Mouse (Mus musculus) layer of hippocampus, postnatal 36 days (tissue): ENCODE measurements at regions not wholly inside any gene's neighbourhood (a gene's known extent, or its start where the extent isn't known, plus 50 kb on each side); places are given as distances from the start of the nearest gene placed in this dataset.

Experiments
- DNase-seq, 2 experiments: peaks; one replicate each; pipeline ENCODE4 v3.0.0; 2022

DNA sequence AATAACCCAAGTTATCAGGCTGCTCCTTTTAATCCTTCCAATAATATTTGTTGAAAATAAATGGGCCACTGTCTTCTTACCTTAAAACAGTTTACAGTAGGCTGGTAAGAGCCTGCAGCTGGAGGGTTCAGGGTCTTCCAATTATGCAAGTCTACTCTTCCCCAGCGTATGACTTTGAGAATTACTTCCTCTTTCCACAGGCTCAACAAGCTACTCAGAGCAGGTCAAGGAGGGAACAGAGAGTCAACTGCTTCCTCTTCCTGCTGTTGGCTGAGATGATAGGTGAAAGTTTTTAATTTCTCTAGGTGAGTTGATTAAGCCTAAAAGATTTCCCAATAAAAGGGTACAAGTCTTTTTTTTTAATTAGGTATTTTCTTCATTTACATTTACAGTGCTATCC is 176.9 kb upstream of the Nampt start:
- no peak for DNase-seq

- no peak for DNase-seq
Measured at GRCm38 (mm10) chr12:32653096-32653495, 166.2 kb upstream of the Nampt start.

- DNase-seq = no peak
Measured at GRCm38 (mm10) chr12:32656194-32656593, 163.2 kb upstream of the Nampt start.

DNA sequence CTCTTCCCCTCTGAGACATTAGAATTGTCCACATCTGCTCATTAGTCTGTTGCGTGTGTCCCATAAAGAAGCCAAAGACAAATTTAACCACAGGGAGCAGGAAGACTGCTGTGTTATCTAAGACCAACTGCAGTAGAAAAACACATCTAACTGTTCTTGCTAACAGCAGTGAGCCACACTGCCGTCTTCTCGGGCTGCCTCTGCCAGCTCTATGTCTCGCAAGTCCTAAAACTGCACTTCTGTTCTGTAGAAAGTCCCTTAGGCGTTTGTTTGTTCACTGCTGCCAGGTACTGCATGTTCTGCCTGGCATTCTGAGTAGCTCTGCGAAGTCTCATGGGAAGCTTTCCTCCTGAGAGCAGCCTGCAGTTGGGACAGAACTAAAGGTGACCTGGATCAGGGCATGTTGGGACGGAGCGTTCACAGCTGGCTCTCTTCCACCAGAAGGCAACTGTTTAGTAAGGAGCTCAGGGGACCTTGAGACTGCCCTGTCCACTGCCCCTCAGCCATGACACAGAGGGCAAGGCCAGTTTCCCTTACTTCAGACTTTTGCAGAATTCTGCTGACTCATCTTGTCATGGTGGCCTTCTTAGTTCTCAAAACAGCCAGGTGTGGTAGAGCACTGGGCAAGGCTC is 157.4 kb upstream of the Nampt start:
- DNase-seq = no peak

GRCm38 (mm10) chr12:32666040-32666439 is 153.3 kb upstream of the Nampt start:
- DNase-seq = no peak

DNA sequence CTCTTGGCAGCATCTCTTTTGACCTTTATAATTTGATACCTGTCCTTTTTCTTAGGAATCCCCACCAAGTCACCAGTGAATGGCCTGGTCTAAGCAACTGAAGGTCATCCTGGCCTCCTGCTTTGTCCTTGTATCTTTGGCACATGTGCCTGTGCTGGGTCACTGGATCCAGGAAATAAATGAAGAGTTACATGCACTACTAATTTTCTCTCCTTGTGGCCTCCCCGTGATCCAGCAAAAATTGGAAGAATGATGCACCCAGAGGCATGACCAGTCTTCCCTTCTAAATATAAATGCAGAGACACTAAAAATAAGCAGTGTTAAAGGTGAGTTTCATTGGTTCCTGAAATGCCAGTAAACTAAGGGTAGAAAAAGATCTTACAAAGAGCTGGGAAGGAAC is 141.4 kb upstream of the Nampt start:
- no peak for DNase-seq

- no peak for DNase-seq
Measured at GRCm38 (mm10) chr12:32678756-32679155, 140.6 kb upstream of the Nampt start.

DNA sequence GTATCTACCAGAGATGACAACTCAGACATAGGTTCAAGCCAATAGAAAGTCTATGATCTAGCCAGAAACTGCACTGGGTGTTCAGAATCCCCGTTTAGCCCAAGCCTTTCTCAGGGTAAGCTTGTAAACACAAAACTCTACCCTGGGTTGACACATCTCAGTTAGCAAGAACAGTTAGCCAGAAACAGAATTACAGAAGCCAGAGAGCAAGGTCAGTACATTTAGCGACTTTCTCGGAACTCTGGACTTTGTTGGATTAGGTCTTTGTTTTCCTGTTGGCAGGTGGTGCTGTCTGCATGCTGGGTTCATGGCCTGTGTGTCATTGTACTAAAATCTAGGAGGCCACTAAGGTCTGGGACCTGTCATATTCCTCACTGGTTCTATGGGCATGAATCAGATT is 137.4 kb upstream of the Nampt start:
- no peak for DNase-seq

DNA sequence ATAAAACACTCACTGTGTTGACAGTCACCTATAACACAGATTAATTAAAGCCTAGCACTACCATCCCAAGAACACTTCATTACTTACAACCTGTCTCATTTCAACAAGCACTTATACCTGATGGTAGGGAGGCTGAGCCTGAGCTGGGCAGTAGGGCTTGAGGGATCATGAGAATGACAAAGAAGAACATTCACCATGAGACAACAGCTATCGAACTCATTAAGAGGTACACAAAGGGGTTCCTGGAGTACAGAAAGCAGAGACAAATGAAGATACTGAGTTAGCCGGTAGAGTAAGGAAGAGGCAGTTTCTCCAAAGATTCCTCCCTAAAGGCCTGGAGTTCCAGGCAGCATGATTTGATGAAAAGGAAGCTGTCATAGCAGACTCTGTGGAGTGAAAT is 136.0 kb upstream of the Nampt start:
- DNase-seq = no peak

DNA sequence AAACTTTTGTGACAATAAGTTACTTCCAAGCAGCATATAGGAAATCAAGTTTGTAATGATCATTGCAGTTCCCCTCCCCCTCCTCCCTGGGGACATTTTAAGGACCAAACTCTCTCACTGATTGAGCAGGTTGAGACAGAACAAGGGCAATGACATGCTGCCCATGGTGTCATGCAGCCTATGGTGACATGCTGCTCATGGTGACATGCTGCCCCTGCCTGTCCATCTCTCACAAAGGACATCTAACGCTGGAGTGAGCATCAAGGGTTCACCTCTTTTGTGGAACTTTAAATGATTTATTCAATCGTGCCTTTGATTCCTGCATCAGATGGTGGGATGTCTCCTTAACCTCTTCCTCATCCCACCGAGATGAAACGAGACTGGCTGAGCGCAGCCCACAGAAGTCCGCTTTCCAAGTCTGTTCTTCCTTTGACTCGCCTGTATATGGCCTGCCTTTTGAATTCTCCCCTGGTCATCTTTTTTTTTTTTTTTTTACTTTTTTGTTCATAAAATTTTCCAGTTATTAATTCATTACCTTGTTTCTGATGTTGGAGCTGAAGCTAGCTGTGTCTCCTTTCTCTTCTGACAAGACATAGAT is 133.5 kb upstream of the Nampt start:
- no peak for DNase-seq

- DNase-seq = no peak
Measured at GRCm38 (mm10) chr12:32689361-32689760, 130.0 kb upstream of the Nampt start.

- DNase-seq = no peak
Measured at GRCm38 (mm10) chr12:32690096-32690495, 129.2 kb upstream of the Nampt start.

- no peak for DNase-seq
Measured at GRCm38 (mm10) chr12:32692081-32692819, 127.1 kb upstream of the Nampt start.

DNA sequence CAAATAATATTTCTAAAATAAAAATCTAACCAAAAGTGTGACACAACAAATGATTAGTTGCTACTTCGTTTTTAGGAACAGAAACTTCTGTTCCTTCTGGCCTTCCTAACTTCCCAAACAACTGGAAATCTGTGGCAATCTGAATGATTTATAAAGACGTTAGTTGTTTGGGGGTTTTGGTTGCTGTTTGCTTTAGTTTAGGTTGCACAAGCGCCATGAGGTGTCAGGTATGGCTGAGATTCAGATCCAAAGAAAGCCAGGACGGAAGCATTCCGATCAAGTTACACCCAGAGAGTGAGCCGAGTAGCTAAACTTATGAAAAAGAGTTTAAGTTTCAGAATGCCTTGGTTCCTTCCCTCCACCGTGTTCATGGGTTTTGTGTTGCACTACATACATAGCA is 126.4 kb upstream of the Nampt start:
- DNase-seq = no peak

GRCm38 (mm10) chr12:32693678-32694077 is 125.7 kb upstream of the Nampt start:
- DNase-seq = no peak

DNA sequence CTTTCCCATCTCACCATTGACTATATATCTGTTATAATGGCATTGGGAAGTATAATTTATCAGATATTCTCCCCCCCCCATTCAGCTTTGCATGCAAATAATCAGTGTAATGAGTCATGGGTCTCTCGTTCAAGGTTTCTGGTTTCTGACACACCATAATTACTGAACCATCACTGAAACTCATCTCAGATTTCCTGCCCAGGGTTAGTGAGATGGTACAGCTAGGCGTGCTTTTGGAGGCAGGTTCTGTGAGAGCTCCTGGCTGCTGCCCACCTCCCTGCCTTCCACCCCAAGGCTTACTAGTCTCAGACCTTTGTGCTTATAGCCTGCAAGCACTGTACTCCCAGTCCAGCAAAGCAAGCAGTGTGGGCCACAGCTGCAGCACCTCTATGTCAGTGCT is 122.5 kb upstream of the Nampt start:
- DNase-seq = no peak

GRCm38 (mm10) chr12:32709188-32709587 is 110.2 kb upstream of the Nampt start:
- DNase-seq = no peak

GRCm38 (mm10) chr12:32717129-32717921 is 102.0 kb upstream of the Nampt start:
- peak; percentile 86 to 87 for DNase-seq

DNA sequence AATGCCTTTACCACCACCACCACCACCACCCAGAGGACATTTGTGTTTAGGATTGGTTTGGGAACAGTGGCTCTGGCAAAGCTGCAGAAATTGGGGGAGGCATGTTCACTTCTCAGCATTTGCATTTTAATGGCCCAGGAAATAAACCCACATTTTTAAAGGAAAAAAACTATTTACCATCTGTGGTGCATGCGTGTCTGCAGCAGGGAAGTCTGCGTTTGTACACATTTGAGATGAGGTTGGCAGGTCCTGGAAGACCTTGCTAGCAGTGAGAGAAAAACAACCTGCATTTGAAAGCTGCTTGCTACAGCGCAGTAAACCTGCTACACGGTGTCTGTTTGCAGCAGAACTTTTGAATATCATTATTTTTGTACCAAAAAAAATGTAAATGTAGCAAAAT is 100.1 kb upstream of the Nampt start:
- DNase-seq = peak; percentile 36 to 48

DNA sequence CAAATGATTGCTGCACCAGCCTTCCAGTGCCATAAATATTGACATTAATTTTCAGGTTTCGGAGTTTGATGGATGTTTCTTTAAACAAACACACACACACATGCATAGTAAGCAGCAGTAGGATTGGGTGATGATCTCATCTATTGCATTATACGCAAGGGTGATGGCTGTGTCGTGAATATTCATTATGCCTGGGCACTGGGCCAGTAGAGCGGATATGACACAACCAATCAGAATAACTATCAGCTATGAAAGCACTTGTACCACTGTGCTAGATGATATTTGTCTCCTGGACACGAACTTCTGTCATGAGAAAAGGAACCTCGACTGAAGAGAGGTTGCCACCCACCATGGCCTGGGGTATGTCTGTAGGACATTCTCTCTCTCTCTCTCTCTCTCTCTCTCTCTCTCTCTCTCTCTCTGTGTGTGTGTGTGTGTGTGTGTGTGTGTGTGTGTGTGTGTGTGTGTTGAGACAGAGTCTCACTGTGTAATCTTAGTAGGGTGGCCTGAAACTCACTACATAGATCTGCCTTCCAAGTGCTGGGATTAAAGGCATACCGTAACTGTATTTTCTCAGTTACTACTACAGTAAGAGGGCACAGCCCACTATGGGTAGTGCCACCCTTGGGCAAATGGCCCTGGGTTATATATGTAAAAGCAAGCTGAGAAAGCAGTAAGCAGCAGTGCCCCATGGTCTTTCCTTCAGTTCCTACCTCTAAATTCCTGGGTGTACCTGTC is 94.7 kb upstream of the Nampt start:
- DNase-seq = peak; percentile 24 to 27

DNA sequence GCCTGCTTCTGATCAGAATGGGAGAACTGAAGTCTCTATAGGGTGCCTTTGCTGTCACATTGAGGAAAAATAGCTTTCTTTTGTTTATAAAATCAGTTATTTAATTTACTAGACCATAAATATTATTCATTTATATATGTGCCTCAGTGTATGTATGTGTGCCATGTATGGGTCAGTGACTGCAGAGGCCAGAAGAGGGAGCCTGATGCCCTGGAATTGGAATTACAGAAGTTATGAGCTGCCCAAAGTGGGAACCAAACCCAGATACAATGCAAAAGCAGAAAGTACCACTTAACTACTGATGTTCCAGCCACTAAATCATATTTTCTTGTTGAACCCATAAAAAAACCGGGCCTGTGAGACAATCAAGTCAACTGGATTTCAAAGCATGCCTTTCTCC is 91.8 kb upstream of the Nampt start:
- DNase-seq = no peak

DNA sequence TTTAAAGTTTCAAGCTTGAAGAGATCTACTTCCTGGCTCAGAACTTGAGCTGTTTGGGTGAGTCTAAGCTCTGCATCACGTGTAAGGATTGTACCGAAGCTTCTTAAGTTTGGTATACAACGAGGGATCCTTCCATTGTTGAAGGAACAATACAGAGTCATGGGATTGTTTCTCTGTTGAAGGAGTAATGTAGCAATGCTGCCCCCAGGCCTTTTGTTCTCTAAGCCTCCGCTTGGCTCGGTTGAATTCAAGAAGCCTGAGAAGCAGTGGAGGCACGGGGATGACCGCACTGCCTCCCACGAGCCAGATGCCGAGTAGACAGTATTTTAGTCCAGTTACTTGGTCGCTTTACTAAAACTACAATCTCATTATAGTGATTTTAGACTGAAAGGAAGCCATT is 90.9 kb upstream of the Nampt start:
- no peak for DNase-seq

- DNase-seq = no peak
Measured at GRCm38 (mm10) chr12:32735224-32735623, 84.1 kb upstream of the Nampt start.
